Comparison of ENCODE assay signal across 9 mouse cellular contexts in genomic region chr8:116268161-116268560, GRCm38 (mm10).
A peak's percentile ranks its signal among the peaks of the same experiment; 100 is the strongest.
DNase-seq lines count a peak whose midpoint lies in the region; ATAC-seq and TF ChIP-seq lines count a peak whose summit lies in the region.
"Had no signal": no experiment of that assay in that cellular context is flagged by ENCODE, and none has a peak within 500 bp of the region (broad histone marks: within the 10 kb centered on the region; RNA-seq: fewer than 3 reads in every experiment).

No protein-coding gene starts in this region.

- H3K27ac ChIP-seq in cerebellum, adult 2 months (ENCODE audit: insufficient read depth, low read length): no peak overlapping the region
- H3K27ac ChIP-seq: embryonic facial prominence, embryonic 13.5 days had no signal

- H3K27me3 ChIP-seq in cerebellum, adult 2 months (ENCODE audit: control insufficient read depth, insufficient read depth, low read length): no peaks in the 10 kb centered on the region
- H3K27me3 ChIP-seq: embryonic facial prominence, embryonic 13.5 days had no signal

- peak; percentile 11 for DNase-seq in layer of hippocampus, adult 11-12 months (ENCODE audit: low spot score)
- DNase-seq in layer of hippocampus, adult 9-10 months (ENCODE audit: low spot score): no peak
- peak; percentile 43 to 52 for DNase-seq in cerebellum, adult 2 months
- DNase-seq in heart, postnatal 36 days: peak; percentile 25 to 31
- DNase-seq in left cerebral cortex, postnatal 4 days: peak; percentile 55
- DNase-seq in embryo, embryonic 9.5 days (ENCODE audit: extremely low spot score): no peak

- intact Hi-C loops in heart, postnatal 36 days (cut with DNase I): no loop called here
- intact Hi-C loops in left cerebral cortex, postnatal 4 days (cut with DNase I): no loop called here

- no peak for ATAC-seq in activated CD4-positive, CD25-positive, alpha-beta regulatory T cell, adult 4 months
- no peak for ATAC-seq in CD4-positive, CD25-positive, alpha-beta regulatory T cell, adult 4 months

- H3K4me3 ChIP-seq in cerebellum, adult 2 months (replicated peaks; ENCODE audit: insufficient read depth, low read depth, low read length): no peak overlapping the region
- H3K4me3 ChIP-seq: embryonic facial prominence, embryonic 13.5 days had no signal

- peaks cover 11% of the 10 kb centered on the region for H3K4me1 ChIP-seq in cerebellum, adult 2 months (ENCODE audit: control insufficient read depth, insufficient read depth, low read length)

- no peak for TF ChIP-seq POLR2A in cerebellum, adult 2 months (IDR thresholded peaks at IDR 0.05; ENCODE audit: borderline replicate concordance, insufficient read depth, low read length)

- no peak for TF ChIP-seq CTCF in cerebellum, adult 2 months (IDR thresholded peaks at IDR 0.05; ENCODE audit: borderline replicate concordance, insufficient read depth, low read depth, low read length)

- WGBS in cerebellum, adult 2 months: 5% methylated on average over 9 of the region's 9 CpGs

Comparison
In these comparisons a context has a peak if more than half of its experiments do, and no peak if none do; other contexts are left out.
1. DNase-seq: peak in layer of hippocampus, adult 11-12 months (single experiment), cerebellum, adult 2 months (2 of 2), heart, postnatal 36 days (2 of 2) and left cerebral cortex, postnatal 4 days (single experiment); none in layer of hippocampus, adult 9-10 months (single experiment) and embryo, embryonic 9.5 days (single experiment).